Mouse (Mus musculus): ENCODE measurements around the gene Uhmk1. TPM values are rescaled to one million over a fixed set of nuclear protein-coding genes. Genes with fewer than 3 reads are reported as not detected.

Uhmk1 gene
- polyA plus RNA-seq, 1 experiment from 2014 or later = 14.4 TPM

GRCm38 (mm10) chr1:170147651-170148448 lies 67.3 kb downstream of the Uhmk1 start:
- Histone ChIP-seq H3K4me1 (replicated peaks; ENCODE audit: control insufficient read depth, insufficient read depth, low read length) (no peaks in the 10 kb centered on the region), H3K9ac (no peak overlapping the region), H3K36me3 (replicated peaks; ENCODE audit: control insufficient read depth, insufficient read depth) (peaks cover 42% of the 10 kb centered on the region), H3K9me3 (ENCODE audit: control insufficient read depth, low read length) (no peaks in the 10 kb centered on the region), H3K4me2 (replicated peaks) (no peak overlapping the region), H3K4me3 (replicated peaks; ENCODE audit: low read length) (no peak overlapping the region), H3K27me3 (ENCODE audit: control insufficient read depth, insufficient read depth, low read length) (no peaks in the 10 kb centered on the region), H3K27ac (no peak overlapping the region)
- ATAC-seq (ENCODE audit: low FRiP score) (no peak), DNase-seq (ENCODE audit: low spot score) (no peak)
- 92% methylated on average over 9 of the region's 9 CpGs for WGBS

GRCm38 (mm10) chr1:170145606-170146005 lies 69.6 kb downstream of the Uhmk1 start:
- H3K9ac ChIP-seq = no peak overlapping the region
- H3K9me3 ChIP-seq (ENCODE audit: control insufficient read depth, low read length) = no peaks in the 10 kb centered on the region
- no peak overlapping the region for H3K27ac ChIP-seq
- H3K4me1 ChIP-seq (replicated peaks; ENCODE audit: control insufficient read depth, insufficient read depth, low read length) = no peaks in the 10 kb centered on the region
- ATAC-seq (ENCODE audit: low FRiP score) = no peak
- no peak overlapping the region for H3K4me3 ChIP-seq (replicated peaks; ENCODE audit: low read length)
- no peak for DNase-seq (ENCODE audit: low spot score)
- H3K4me2 ChIP-seq (replicated peaks) = no peak overlapping the region
- peaks cover 54% of the 10 kb centered on the region for H3K36me3 ChIP-seq (replicated peaks; ENCODE audit: control insufficient read depth, insufficient read depth)
- no peaks in the 10 kb centered on the region for H3K27me3 ChIP-seq (ENCODE audit: control insufficient read depth, insufficient read depth, low read length)
- 90% methylated on average over 4 of the region's 4 CpGs for WGBS

Other genes with a start within 250 kb of the Uhmk1 start
- 30.6 and 35.8 TPM in 2 replicates for gene Hsd17b7, start 246.2 kb downstream of the Uhmk1 start, polyA plus RNA-seq (2014; fragmentation: Nextera tagmentation; extraction: Ambion mirVana)
- gene Ddr2, start 104.6 kb downstream of the Uhmk1 start, polyA plus RNA-seq (2014; fragmentation: Nextera tagmentation; extraction: Ambion mirVana) = 8.8 and 9.0 TPM in 2 replicates
- 63.8 and 71.3 TPM in 2 replicates for gene Uap1, start 40.4 kb downstream of the Uhmk1 start, polyA plus RNA-seq (2014; fragmentation: Nextera tagmentation; extraction: Ambion mirVana)
- not detected in 2 replicates for gene Sh2d1b2, start 17.4 kb upstream of the Uhmk1 start, polyA plus RNA-seq (2014; fragmentation: Nextera tagmentation; extraction: Ambion mirVana)
- gene Sh2d1b1, start 61.9 kb upstream of the Uhmk1 start, polyA plus RNA-seq (2014; fragmentation: Nextera tagmentation; extraction: Ambion mirVana) = 0.08 TPM in 1 of 2 replicates, not detected in the other
- gene Gm7694, start 90.9 kb upstream of the Uhmk1 start, polyA plus RNA-seq (2014; fragmentation: Nextera tagmentation; extraction: Ambion mirVana) = 2.5 and 3.1 TPM in 2 replicates
- 0.67 and 1.6 TPM in 2 replicates for gene Spata46, start 93.4 kb upstream of the Uhmk1 start, polyA plus RNA-seq (2014; fragmentation: Nextera tagmentation; extraction: Ambion mirVana)

Measured in hindbrain, embryonic 14.5 days (tissue).